Mouse (Mus musculus) gastrocnemius, postnatal 4 days (tissue): ENCODE data around the gene Plcb1. TPM values are rescaled to one million over a fixed set of nuclear protein-coding genes. Genes with fewer than 3 reads are reported as not detected.

Experiments
- DNase-seq, 2 experiments: peaks; one replicate each; pipeline ENCODE4 v3.0.0; 2021 to 2022; ENCODE audit warnings: low spot score in 2 of 2, mixed read lengths in 2 of 2
- total RNA-seq, 2 experiments: library from RNA; stranded (reverse); gene quantifications; 2 replicates each; pipeline ENCODE4 v1.2.3; 2021

Gene Plcb1
- total RNA-seq, 2 experiments from 2014 or later: 7.1 to 7.4 TPM

GRCm38 (mm10) chr2:134910882-134911281 lies 125.0 kb downstream of the Plcb1 start:
- DNase-seq: no peak

- DNase-seq: no peak
Measured at GRCm38 (mm10) chr2:134911360-134911759, 125.5 kb downstream of the Plcb1 start.

- DNase-seq: no peak
Measured at GRCm38 (mm10) chr2:134912616-134913015, 126.7 kb downstream of the Plcb1 start.

GRCm38 (mm10) chr2:134913542-134913941 lies 127.7 kb downstream of the Plcb1 start:
- no peak for DNase-seq

GRCm38 (mm10) chr2:134914091-134914550 lies 128.3 kb downstream of the Plcb1 start:
- no peak for DNase-seq

- DNase-seq: no peak
Measured at GRCm38 (mm10) chr2:134915035-134915434, 129.2 kb downstream of the Plcb1 start.

- DNase-seq: no peak
Measured at GRCm38 (mm10) chr2:134920611-134921280, 134.9 kb downstream of the Plcb1 start.

- no peak for DNase-seq
Measured at GRCm38 (mm10) chr2:134922636-134923375, 136.9 kb downstream of the Plcb1 start.

- no peak for DNase-seq
Measured at GRCm38 (mm10) chr2:134924143-134924655, 138.3 kb downstream of the Plcb1 start.

GRCm38 (mm10) chr2:134926266-134926665 lies 140.4 kb downstream of the Plcb1 start:
- no peak for DNase-seq

GRCm38 (mm10) chr2:134927072-134927471 lies 141.2 kb downstream of the Plcb1 start:
- no peak for DNase-seq

GRCm38 (mm10) chr2:134929452-134929851 lies 143.6 kb downstream of the Plcb1 start:
- no peak for DNase-seq

GRCm38 (mm10) chr2:134930961-134931360 lies 145.1 kb downstream of the Plcb1 start:
- no peak for DNase-seq

GRCm38 (mm10) chr2:134931756-134932421 lies 146.0 kb downstream of the Plcb1 start:
- DNase-seq: no peak

GRCm38 (mm10) chr2:134935469-134935868 lies 149.6 kb downstream of the Plcb1 start:
- no peak for DNase-seq

GRCm38 (mm10) chr2:134935970-134936649 lies 150.2 kb downstream of the Plcb1 start:
- DNase-seq: no peak

GRCm38 (mm10) chr2:134937666-134938065 lies 151.8 kb downstream of the Plcb1 start:
- no peak for DNase-seq

GRCm38 (mm10) chr2:134942039-134942438 lies 156.2 kb downstream of the Plcb1 start:
- DNase-seq: no peak

GRCm38 (mm10) chr2:134942919-134943318 lies 157.1 kb downstream of the Plcb1 start:
- DNase-seq: no peak

GRCm38 (mm10) chr2:134946331-134946730 lies 160.5 kb downstream of the Plcb1 start:
- no peak for DNase-seq

- DNase-seq: peak in 1 of 2 experiments; percentile 11
Measured at GRCm38 (mm10) chr2:134946911-134947310, 161.0 kb downstream of the Plcb1 start.
